Mouse (Mus musculus) small intestine, adult 2 months (tissue): ENCODE data around the gene Kcnip1. TPM values are rescaled to one million over a fixed set of nuclear protein-coding genes. Genes with fewer than 3 reads are reported as not detected.

Source experiments
- H3K27ac ChIP-seq: fragments of 200-500 bp; 2 replicates; pipeline ENCODE4 v1.5.1; 2012; ENCODE audit warnings: low read depth, low read length, control low read depth, inconsistent platforms; ENCODE audit not compliant: insufficient read depth
- H3K27me3 ChIP-seq: fragments of 200-500 bp; 2 replicates; pipeline ENCODE4 v1.6.1; 2012; ENCODE audit warnings: mild to moderate bottlenecking, moderate library complexity, low read length, inconsistent platforms; ENCODE audit not compliant: control insufficient read depth, insufficient read depth
- H3K36me3 ChIP-seq: fragments of 200-500 bp; 2 replicates; pipeline ENCODE4 v1.6.1; 2012; ENCODE audit warnings: mild to moderate bottlenecking, low read length, control low read depth, inconsistent platforms; ENCODE audit not compliant: control insufficient read depth, insufficient read depth
- H3K4me1 ChIP-seq: fragments of 200-500 bp; 2 replicates; pipeline ENCODE4 v1.6.1; 2012; ENCODE audit warnings: low read length, inconsistent platforms, mixed read lengths; ENCODE audit not compliant: control insufficient read depth, insufficient read depth, insufficient read length
- H3K4me3 ChIP-seq: fragments of 200-500 bp; 2 replicates; pipeline ENCODE4 v1.5.1; 2012; ENCODE audit warnings: low read depth, mild to moderate bottlenecking, control low read depth, inconsistent platforms, low read length, moderate library complexity
- CTCF ChIP-seq: fragments of 200-500 bp; IDR thresholded peaks from 2 replicates; pipeline ENCODE4 v1.5.1; 2012; ENCODE audit warnings: low read depth, mild to moderate bottlenecking, control low read depth, inconsistent platforms, low read length, moderate library complexity, mixed read lengths; ENCODE audit not compliant: insufficient replicate concordance, insufficient read length; ENCODE audit errors: extremely low read depth
- POLR2A ChIP-seq: fragments of 200-500 bp; IDR thresholded peaks from 2 replicates; pipeline ENCODE4 v1.6.1; 2012; ENCODE audit warnings: low read depth, mild to moderate bottlenecking, control low read depth, inconsistent platforms, low read length, moderate library complexity
- WGBS: fragments of 180-500 bp; shearing (Covaris S2); methylation state at CpG from one replicate; pipeline ENCODE4 v1.1.7; 2018; 5-methylcytosine and 5-hydroxymethylcytosine counted together
- polyA plus RNA-seq: library from polyadenylated mRNA; depleted of rRNA; stranded (reverse); fragments of >200 nt; gene quantifications from 2 replicates; pipeline ENCODE4 v1.2.3, GENCODE M21; 2012

Kcnip1 gene
- polyA plus RNA-seq, 1 experiment: 0.08 TPM

DNA sequence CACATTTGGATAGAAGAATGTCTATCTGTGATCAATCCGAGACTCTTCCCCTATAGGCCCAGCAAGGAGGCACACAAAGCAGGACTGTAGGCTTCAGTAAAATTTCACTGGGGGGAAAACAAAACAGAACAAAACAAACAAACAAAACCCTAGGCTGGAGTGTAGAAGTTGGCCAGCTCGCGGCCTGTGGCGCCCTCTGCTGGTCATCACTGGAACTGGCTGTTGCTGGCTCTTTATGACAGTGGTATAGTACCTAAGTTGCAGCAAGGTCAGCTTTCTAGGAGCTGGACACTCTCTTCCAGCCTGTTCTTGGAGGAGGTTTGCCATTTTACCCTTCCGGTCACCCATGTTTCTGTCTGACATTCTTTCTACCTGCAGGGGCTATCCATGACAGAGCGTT is 75.4 kb downstream of the Kcnip1 start:
- WGBS: 29% methylated on average over 6 of the region's 6 CpGs
- H3K36me3 ChIP-seq: no peaks in the 10 kb centered on the region

DNA sequence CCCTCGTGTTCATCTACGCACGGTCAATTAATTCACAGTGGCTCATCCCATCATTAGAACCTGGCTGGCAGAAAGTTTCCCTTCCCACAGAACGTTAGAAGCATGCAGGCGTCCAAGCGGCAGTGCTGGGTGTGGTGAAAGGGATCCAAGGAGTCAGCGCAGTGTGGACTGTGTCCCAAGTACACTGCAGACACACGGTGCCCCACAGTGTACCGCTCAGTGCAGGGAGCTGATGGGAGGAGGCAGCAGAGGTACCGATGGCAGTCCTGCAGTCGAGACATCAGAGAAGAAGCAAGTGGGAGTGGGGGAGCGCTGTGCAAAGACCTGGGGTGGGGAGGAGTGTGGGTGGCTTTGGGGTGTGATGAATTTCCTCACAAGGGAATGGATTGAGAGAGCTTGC is 78.7 kb downstream of the Kcnip1 start:
- Histone ChIP-seq H3K4me1 (no peaks in the 10 kb centered on the region), H3K4me3 (no peak overlapping the region), H3K36me3 (no peaks in the 10 kb centered on the region), H3K27me3 (no peaks in the 10 kb centered on the region), H3K27ac (no peak overlapping the region)
- WGBS: 76% methylated on average over 12 of the region's 12 CpGs
- TF ChIP-seq CTCF (no peak), POLR2A (no peak)

More for the DNA sequence above, 75.4 kb downstream of the Kcnip1 start:
- Histone ChIP-seq H3K4me1 (no peaks in the 10 kb centered on the region), H3K27ac (no peak overlapping the region), H3K27me3 (no peaks in the 10 kb centered on the region), H3K4me3 (no peak overlapping the region)
- TF ChIP-seq POLR2A (no peak), CTCF (peak; percentile 98)

DNA sequence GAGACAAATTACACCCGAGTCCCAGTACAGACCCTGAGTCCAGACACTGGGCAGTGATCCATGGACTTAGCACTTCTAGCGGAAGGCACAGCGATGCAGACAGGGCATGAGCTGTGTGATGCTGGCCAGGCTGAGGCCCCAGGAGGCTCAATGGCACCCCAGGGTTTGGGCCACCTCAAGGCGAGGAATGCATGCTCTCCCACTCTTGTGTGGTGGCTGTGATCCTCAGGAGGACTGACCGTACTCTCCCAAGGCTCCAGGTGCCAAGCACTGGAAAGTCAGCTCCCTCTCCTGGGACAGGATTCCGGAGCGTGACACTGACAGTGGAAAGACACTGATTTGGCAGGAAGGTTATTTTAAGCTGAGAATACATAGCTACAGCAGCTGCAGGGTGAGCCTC is 79.9 kb downstream of the Kcnip1 start:
- WGBS: 80% methylated on average over 7 of the region's 7 CpGs
- no peaks in the 10 kb centered on the region for H3K4me1 ChIP-seq
- H3K27me3 ChIP-seq: no peaks in the 10 kb centered on the region
- no peak overlapping the region for H3K4me3 ChIP-seq
- TF ChIP-seq POLR2A (no peak), CTCF (no peak)
- no peak overlapping the region for H3K27ac ChIP-seq
- H3K36me3 ChIP-seq: no peaks in the 10 kb centered on the region

DNA sequence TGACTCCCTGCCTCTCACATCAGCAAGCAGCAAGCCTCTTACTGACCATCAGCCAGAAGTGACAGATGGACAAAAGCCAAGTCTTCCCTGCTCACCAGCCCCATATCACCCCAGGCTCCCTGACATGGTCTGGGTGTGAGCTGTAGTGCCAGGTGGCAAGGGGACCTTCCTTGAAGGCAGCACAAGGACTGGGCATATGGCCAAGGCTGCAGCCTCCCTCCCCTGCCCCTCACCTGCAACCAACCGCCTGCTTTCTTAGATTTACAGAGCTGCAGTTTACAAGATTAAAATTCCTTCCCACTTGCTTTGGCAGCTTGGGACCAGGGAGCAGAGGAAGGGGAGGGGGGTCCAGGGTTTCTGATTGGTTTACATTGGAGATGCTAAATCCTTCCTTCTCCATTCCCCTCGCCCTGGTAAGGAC is 80.8 kb downstream of the Kcnip1 start:
- no peaks in the 10 kb centered on the region for H3K36me3 ChIP-seq
- TF ChIP-seq POLR2A (no peak), CTCF (no peak)
- H3K27ac ChIP-seq: no peak overlapping the region
- no peaks in the 10 kb centered on the region for H3K27me3 ChIP-seq
- H3K4me3 ChIP-seq: no peak overlapping the region
- WGBS: 20% methylated on average over 2 of the region's 2 CpGs
- no peaks in the 10 kb centered on the region for H3K4me1 ChIP-seq

DNA sequence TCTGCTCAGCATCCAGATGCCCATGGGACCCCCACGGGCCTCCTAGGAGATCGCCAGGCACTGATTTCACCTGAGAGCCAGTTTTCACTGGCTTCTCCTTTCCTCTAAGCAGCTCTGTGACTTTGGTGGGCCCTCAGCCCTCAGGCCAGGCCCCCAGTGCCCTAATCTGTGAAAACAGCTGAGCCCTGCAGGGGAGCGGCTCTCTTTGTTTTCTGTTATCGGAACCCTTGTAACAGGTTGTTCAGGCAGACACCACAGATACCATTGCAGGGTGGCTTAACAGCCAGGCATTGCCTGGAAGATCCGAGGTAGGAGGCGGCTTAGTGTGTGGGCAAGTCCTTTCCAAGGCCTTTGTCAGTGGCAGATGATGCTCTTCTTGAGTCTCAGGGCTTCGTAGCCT is 82.0 kb downstream of the Kcnip1 start:
- TF ChIP-seq POLR2A (no peak), CTCF (no peak)
- Histone ChIP-seq H3K27ac (no peak overlapping the region), H3K4me3 (no peak overlapping the region), H3K4me1 (no peaks in the 10 kb centered on the region), H3K36me3 (no peaks in the 10 kb centered on the region), H3K27me3 (no peaks in the 10 kb centered on the region)
- WGBS: 59% methylated on average over 7 of the region's 7 CpGs

DNA sequence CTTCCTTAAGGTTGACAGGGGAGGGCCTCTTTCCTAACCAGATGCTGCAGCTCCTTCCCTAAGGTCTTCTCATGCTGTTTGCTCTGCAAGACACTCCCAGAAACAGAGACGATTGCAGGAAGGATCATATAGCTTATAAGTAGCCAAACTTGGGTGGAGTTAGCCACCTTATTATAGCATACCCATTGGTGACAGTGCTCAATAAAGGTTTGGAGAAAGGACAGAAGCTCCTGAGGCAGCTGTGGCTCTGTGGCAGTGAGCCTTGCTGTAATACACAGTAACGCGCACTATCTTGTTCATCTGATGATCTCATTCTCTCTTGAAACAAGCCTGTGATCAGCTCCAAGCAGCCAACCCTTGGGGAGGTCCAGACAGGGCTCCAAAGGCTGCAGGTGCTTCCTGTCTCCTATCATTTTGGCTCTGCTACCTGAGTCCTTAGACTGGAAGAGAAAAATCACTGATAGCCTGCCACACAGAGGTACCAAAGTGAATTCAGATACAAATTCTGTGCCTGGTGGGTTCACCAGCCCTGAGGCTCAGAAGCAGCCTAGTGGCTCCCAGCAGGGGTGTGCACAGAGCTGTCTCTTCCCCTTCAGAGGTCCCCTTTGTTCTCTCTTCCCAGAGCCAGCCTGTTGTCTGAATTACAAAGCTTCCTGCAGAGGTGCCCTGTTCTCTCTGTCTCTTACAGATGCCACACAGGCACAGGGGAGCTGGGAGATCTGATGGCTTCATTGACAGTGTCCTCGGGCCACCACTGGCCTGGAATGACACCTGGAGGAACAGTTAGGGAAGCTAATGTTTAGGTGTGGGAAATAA is 84.4 kb downstream of the Kcnip1 start:
- WGBS: 34% methylated on average over 4 of the region's 4 CpGs
- no peak for TF ChIP-seq CTCF
- no peak for TF ChIP-seq POLR2A
- no peaks in the 10 kb centered on the region for H3K36me3 ChIP-seq

DNA sequence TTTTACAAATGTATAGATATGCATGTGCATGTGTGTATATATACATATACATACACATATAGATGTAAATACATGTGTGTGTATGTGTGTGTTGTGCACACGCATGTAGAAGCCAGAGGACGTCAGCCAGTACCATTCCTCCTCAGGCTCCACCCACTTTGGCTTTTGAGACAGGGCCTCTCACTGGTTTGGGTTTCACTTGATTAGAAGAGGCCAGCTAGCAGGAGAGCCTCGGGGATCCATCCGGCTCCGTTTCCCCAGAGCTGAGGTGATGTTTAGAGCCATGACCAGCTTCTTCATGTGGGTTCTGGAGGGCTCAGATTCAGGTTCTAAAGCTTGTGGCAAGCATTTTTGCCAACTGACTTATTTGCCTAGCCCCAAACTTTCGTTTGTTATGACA is 89.5 kb downstream of the Kcnip1 start:
- peaks cover 7% of the 10 kb centered on the region; the same call in 1 of the 2 replicates for H3K4me1 ChIP-seq
- no peak overlapping the region for H3K27ac ChIP-seq
- 63% methylated on average over 6 of the region's 6 CpGs for WGBS
- H3K27me3 ChIP-seq: no peaks in the 10 kb centered on the region
- H3K36me3 ChIP-seq: no peaks in the 10 kb centered on the region
- no peak overlapping the region for H3K4me3 ChIP-seq
- TF ChIP-seq POLR2A (no peak), CTCF (no peak)

More for the DNA sequence above, 84.4 kb downstream of the Kcnip1 start:
- Histone ChIP-seq H3K27ac (no peak overlapping the region), H3K4me3 (no peak overlapping the region), H3K4me1 (peaks cover 2% of the 10 kb centered on the region; the same call in 1 of the 2 replicates), H3K27me3 (no peaks in the 10 kb centered on the region)
